Mouse (Mus musculus) kidney, embryonic 16.5 days (tissue): Measurements from ENCODE around the gene Ly6g5b. TPM values are rescaled to one million over a fixed set of nuclear protein-coding genes. Genes with fewer than 3 reads are reported as not detected.

Experiments
- polyA plus RNA-seq: library from polyadenylated mRNA; unstranded; fragments of >200 nt; fragmentation: Nextera tagmentation; extraction: Ambion mirVana; gene quantifications from 2 replicates; pipeline ENCODE4 v1.2.1, GENCODE M21; 2015

The Ly6g5b gene
- polyA plus RNA-seq, 1 experiment from 2014 or later = 0.89 TPM

Other genes with a start within 250 kb of the Ly6g5b start
- 3.5 and 4.3 TPM in 2 replicates for gene Zbtb12, start 235.9 kb downstream of the Ly6g5b start, polyA plus RNA-seq
- not detected in 2 replicates for gene Gm20547, start 233.4 kb downstream of the Ly6g5b start, polyA plus RNA-seq
- 4.6 and 5.7 TPM in 2 replicates for gene C2, start 217.2 kb downstream of the Ly6g5b start, polyA plus RNA-seq
- 89.9 and 92.8 TPM in 2 replicates for gene Ehmt2, start 217.0 kb downstream of the Ly6g5b start, polyA plus RNA-seq
- 17.9 and 18.9 TPM in 2 replicates for gene Slc44a4, start 201.0 kb downstream of the Ly6g5b start, polyA plus RNA-seq
- gene Neu1, start 184.2 kb downstream of the Ly6g5b start, polyA plus RNA-seq = 50.0 and 54.1 TPM in 2 replicates
- 0.76 and 0.80 TPM in 2 replicates for gene Hspa1b, start 156.2 kb downstream of the Ly6g5b start, polyA plus RNA-seq
- gene Gm20481, start 145.5 kb downstream of the Ly6g5b start, polyA plus RNA-seq = not detected in 2 replicates
- gene Hspa1a, start 143.3 kb downstream of the Ly6g5b start, polyA plus RNA-seq = 11.2 and 13.4 TPM in 2 replicates
- gene Hspa1l, start 142.7 kb downstream of the Ly6g5b start, polyA plus RNA-seq = 1.0 and 1.3 TPM in 2 replicates
- 206 and 230 TPM in 2 replicates for gene Lsm2, start 133.6 kb downstream of the Ly6g5b start, polyA plus RNA-seq
- gene Vars, start 114.4 kb downstream of the Ly6g5b start, polyA plus RNA-seq = 132 and 137 TPM in 2 replicates
- gene Vwa7, start 98.8 kb downstream of the Ly6g5b start, polyA plus RNA-seq = 0.21 and 0.31 TPM in 2 replicates
- gene Sapcd1, start 87.4 kb downstream of the Ly6g5b start, polyA plus RNA-seq = 5.7 and 7.1 TPM in 2 replicates
- gene Msh5, start 68.7 kb downstream of the Ly6g5b start, polyA plus RNA-seq = 4.5 and 6.9 TPM in 2 replicates
- 341 and 345 TPM in 2 replicates for gene Clic1, start 65.5 kb downstream of the Ly6g5b start, polyA plus RNA-seq
- gene Ddah2, start 56.4 kb downstream of the Ly6g5b start, polyA plus RNA-seq = 375 and 376 TPM in 2 replicates
- gene Ly6g6c, start 50.0 kb downstream of the Ly6g5b start, polyA plus RNA-seq = not detected in 2 replicates
- 0.49 and 0.52 TPM in 2 replicates for gene Mpig6b, start 49.2 kb downstream of the Ly6g5b start, polyA plus RNA-seq
- gene Ly6g6e, start 38.5 kb downstream of the Ly6g5b start, polyA plus RNA-seq = 1.1 and 2.0 TPM in 2 replicates
- gene Ly6g6d, start 37.4 kb downstream of the Ly6g5b start, polyA plus RNA-seq = 4.4 and 4.6 TPM in 2 replicates
- gene Ly6g6f, start 29.8 kb downstream of the Ly6g5b start, polyA plus RNA-seq = 0.26 TPM in 1 of 2 replicates, not detected in the other
- gene Abhd16a, start 26.2 kb downstream of the Ly6g5b start, polyA plus RNA-seq = 115 and 118 TPM in 2 replicates
- gene Ly6g5c, start 7.1 kb downstream of the Ly6g5b start, polyA plus RNA-seq = not detected in 2 replicates
- gene Gpank1, start 6.0 kb upstream of the Ly6g5b start, polyA plus RNA-seq = 22.3 and 23.7 TPM in 2 replicates
- gene Csnk2b, start 6.6 kb upstream of the Ly6g5b start, polyA plus RNA-seq = 293 and 308 TPM in 2 replicates
- gene D17H6S53E, start 10.9 kb upstream of the Ly6g5b start, polyA plus RNA-seq = 8.5 and 12.0 TPM in 2 replicates
- gene Apom, start 16.6 kb upstream of the Ly6g5b start, polyA plus RNA-seq = 22.2 and 27.5 TPM in 2 replicates
- 56.4 TPM in 2 replicates for gene Bag6, start 19.8 kb upstream of the Ly6g5b start, polyA plus RNA-seq
- 166 and 215 TPM in 2 replicates for gene Prrc2a, start 49.5 kb upstream of the Ly6g5b start, polyA plus RNA-seq
- 8.3 and 9.2 TPM in 2 replicates for gene Aif1, start 60.6 kb upstream of the Ly6g5b start, polyA plus RNA-seq
- 10.7 and 12.8 TPM in 2 replicates for gene Lst1, start 73.0 kb upstream of the Ly6g5b start, polyA plus RNA-seq
- 0.66 and 1.2 TPM in 2 replicates for gene Ltb, start 79.0 kb upstream of the Ly6g5b start, polyA plus RNA-seq
- 0.15 and 0.28 TPM in 2 replicates for gene Tnf, start 86.6 kb upstream of the Ly6g5b start, polyA plus RNA-seq
- 0.13 TPM in 1 of 2 replicates, not detected in the other for gene Lta, start 89.9 kb upstream of the Ly6g5b start, polyA plus RNA-seq
- 0.56 and 0.62 TPM in 2 replicates for gene Gm16181, start 105.4 kb upstream of the Ly6g5b start, polyA plus RNA-seq
- gene Atp6v1g2, start 118.2 kb upstream of the Ly6g5b start, polyA plus RNA-seq = 5.8 and 8.5 TPM in 2 replicates
- gene Nfkbil1, start 120.4 kb upstream of the Ly6g5b start, polyA plus RNA-seq = 11.6 TPM in 2 replicates
- gene Ddx39b, start 126.3 kb upstream of the Ly6g5b start, polyA plus RNA-seq = 553 and 556 TPM in 2 replicates
- gene H2-D1, start 147.3 kb upstream of the Ly6g5b start, polyA plus RNA-seq = 73.6 and 87.2 TPM in 2 replicates
- not detected in 2 replicates for gene H2-Q1, start 205.0 kb upstream of the Ly6g5b start, polyA plus RNA-seq
- 0.42 and 0.82 TPM in 2 replicates for gene H2-Q2, start 226.8 kb upstream of the Ly6g5b start, polyA plus RNA-seq